11 mouse cellular contexts compared by ENCODE assay signal in genomic region chr2:80275136-80275535, GRCm38 (mm10). TPM values are rescaled to one million over a fixed set of nuclear protein-coding genes. Genes with fewer than 3 reads are reported as not detected.
DNase-seq lines count a peak whose midpoint lies in the region; ATAC-seq and TF ChIP-seq lines count a peak whose summit lies in the region.
"Had no signal": no experiment of that assay in that cellular context is flagged by ENCODE, and none has a peak within 500 bp of the region (broad histone marks: within the 10 kb centered on the region; RNA-seq: fewer than 3 reads in every experiment).

No protein-coding gene starts in this region.

- ATAC-seq in Patski, result no peak
- ATAC-seq in erythroblast, adult 5-6 weeks (replicated peaks; ENCODE audit: low FRiP score, poor library complexity, severe bottlenecking), result peak; percentile 75

- peak; percentile 31 to 46 for DNase-seq in kidney, adult 8-10 months
- no peak for DNase-seq in kidney, adult 11 months
- no peak for DNase-seq in Patski (ENCODE audit: low read depth, low spot score)
- peak; percentile 48 for DNase-seq in lung, postnatal 36 days
- DNase-seq in urinary bladder, postnatal 4 days (ENCODE audit: low spot score in 2 of 2), result no peak
- DNase-seq in testis, postnatal 10 days (ENCODE audit: low spot score), result no peak
- DNase-seq: liver, embryonic 13.5 days had no signal

- no peaks in the 10 kb centered on the region for H3K4me1 ChIP-seq in E14TG2a.4 (replicated peaks; ENCODE audit: low read depth, low read length)
- H3K4me1 ChIP-seq: liver, embryonic 13.5 days had no signal

- no peaks in the 10 kb centered on the region for H3K27me3 ChIP-seq in E14TG2a.4 (ENCODE audit: insufficient read depth, low read length)
- H3K27me3 ChIP-seq in Patski, result peaks cover 20% of the 10 kb centered on the region
- H3K27me3 ChIP-seq: liver, embryonic 13.5 days had no signal

- CTCF ChIA-PET in Patski (lab: Charles Lee), result interaction anchor here (0.7 to 6.0 kb wide), 13 partner anchors 8 to 591 kb away, joined by 3 to 50 read pairs (median 3); no protein-coding TSS in a partner anchor

- H3K9me3 ChIP-seq in E14TG2a.4 (ENCODE audit: low read length), result no peaks in the 10 kb centered on the region
- H3K9me3 ChIP-seq: liver, embryonic 13.5 days had no signal

- in situ Hi-C loops in Patski (cut with MboI; ENCODE audit: low pct_unique_long_range_greater_than_20kb), result loop anchor here (25.0 kb wide), 1 partner anchor 913 kb away; no protein-coding TSS in a partner anchor

- POLR2A ChIA-PET in Patski (lab: Charles Lee), result no interaction called here

- H3K36me3 ChIP-seq in E14TG2a.4 (ENCODE audit: insufficient read depth, low read length), result no peaks in the 10 kb centered on the region
- H3K36me3 ChIP-seq: liver, embryonic 13.5 days had no signal

- peak; percentile 42 for TF ChIP-seq CTCF in E14TG2a.4 (conservative IDR thresholded peaks at IDR 0.05; ENCODE audit: low read length)
- TF ChIP-seq CTCF in Patski (IDR thresholded peaks at IDR 0.05), result peak; percentile 69

- H3K4me3 ChIP-seq in E14TG2a.4 (replicated peaks; ENCODE audit: low read length), result no peak overlapping the region
- H3K4me3 ChIP-seq: erythroblast, embryonic 14.5 days; liver, embryonic 13.5 days had no signal

RNA-seq across cellular contexts. Expression of gene Prdx6b, which starts 17.1 kb away (rescaled TPM):
- polyA plus RNA-seq in Patski (2021), result 0.12 TPM
- not detected in 2 replicates for total RNA-seq in erythroblast, adult 5-6 weeks (2015; ENCODE audit: low replicate concordance)
- total RNA-seq in erythroblast, adult 5-6 weeks (2017; ENCODE audit: low replicate concordance), result not detected in 2 replicates
- polyA plus RNA-seq: liver, embryonic 13.5 days; stomach, embryonic 16.5 days had no signal

RNA-seq across cellular contexts. Expression of gene Dnajc10, which starts 40.1 kb away (rescaled TPM):
- polyA plus RNA-seq in Patski (2021), result 122 TPM
- total RNA-seq in erythroblast, adult 5-6 weeks (2015; ENCODE audit: low replicate concordance), result 44.0 and 54.5 TPM in 2 replicates
- 60.6 and 110 TPM in 2 replicates for total RNA-seq in erythroblast, adult 5-6 weeks (2017; ENCODE audit: low replicate concordance)

Comparison
In these comparisons a context has a peak if more than half of its experiments do, and no peak if none do; other contexts are left out.
1. DNase-seq: peak in kidney, adult 8-10 months (2 of 2) and lung, postnatal 36 days (single experiment); none in kidney, adult 11 months (single experiment), Patski (single experiment), urinary bladder, postnatal 4 days (0 of 2) and testis, postnatal 10 days (single experiment).